Mouse (Mus musculus) embryonic facial prominence, embryonic 11.5 days (tissue): ENCODE measurements around the gene Zfr. TPM values are rescaled to one million over a fixed set of nuclear protein-coding genes. Genes with fewer than 3 reads are reported as not detected.
"Not testable (repeated sequence)": the region's sequence is repeated elsewhere in the genome, so short reads cannot be mapped to it uniquely, and the experiment has no call there.

Experiments
- ATAC-seq: fragments of 200-750 bp; cut with Nextera tagmentation; replicated peaks from 2 replicates; pipeline ENCODE4 v1.8.0; 2017; ENCODE audit warnings: low read depth; ENCODE audit not compliant: insufficient number of reproducible peaks, low FRiP score, low TSS enrichment
- DNase-seq: peaks from one replicate; pipeline ENCODE4 v3.0.0-alpha.2; 2015; ENCODE audit warnings: low spot score
- H3K27ac ChIP-seq: fragments of 300-500 bp; sonication (generic); replicated peaks from 2 replicates; pipeline ENCODE4 v1.5.1; 2014; ENCODE audit warnings: mild to moderate bottlenecking, low read depth, low read length, control low read depth
- H3K27me3 ChIP-seq: fragments of 300-500 bp; sonication (generic); 2 replicates; pipeline ENCODE4 v1.6.1; 2014; ENCODE audit warnings: mild to moderate bottlenecking, low read length, moderate library complexity, mixed read lengths; ENCODE audit not compliant: control insufficient read depth, insufficient read depth
- H3K36me3 ChIP-seq: fragments of 300-500 bp; sonication (generic); replicated peaks from 2 replicates; pipeline ENCODE4 v1.6.1; 2014; ENCODE audit warnings: low read depth, mild to moderate bottlenecking, low read length, moderate library complexity, mixed read lengths; ENCODE audit not compliant: control insufficient read depth, insufficient read depth
- H3K4me1 ChIP-seq: fragments of 300-500 bp; sonication (generic); 2 replicates; pipeline ENCODE4 v1.6.1; 2014; ENCODE audit warnings: low read length, mixed read lengths; ENCODE audit not compliant: control insufficient read depth, insufficient read depth
- H3K4me2 ChIP-seq: fragments of 300-500 bp; sonication (generic); 2 replicates; pipeline ENCODE4 v1.6.1; 2014; ENCODE audit warnings: low read depth, mild to moderate bottlenecking, control low read depth, low read length, moderate library complexity
- H3K4me3 ChIP-seq: fragments of 300-500 bp; sonication (generic); 2 replicates; pipeline ENCODE4 v1.5.1; 2014; ENCODE audit warnings: low read depth, low read length, control low read depth
- H3K9ac ChIP-seq: fragments of 300-500 bp; sonication (generic); replicated peaks from 2 replicates; pipeline ENCODE4 v1.6.1; 2014; ENCODE audit warnings: mild to moderate bottlenecking, control low read depth, low read length
- H3K9me3 ChIP-seq: fragments of 300-500 bp; sonication (generic); replicated peaks from 2 replicates; pipeline ENCODE4 v1.6.1; 2016; ENCODE audit warnings: mild to moderate bottlenecking, low read length, inconsistent platforms, mixed read lengths; ENCODE audit not compliant: control insufficient read depth
- WGBS: fragments of 180-500 bp; shearing (Covaris S2); extraction: QIAGEN DNeasy Blood & Tissue Kit; methylation state at CpG from one replicate; pipeline ENCODE4 v1.1.7; 2014; 5-methylcytosine and 5-hydroxymethylcytosine counted together
- polyA plus RNA-seq: library from polyadenylated mRNA; unstranded; fragments of >200 nt; fragmentation: Nextera tagmentation; extraction: Ambion mirVana; gene quantifications from 2 replicates; pipeline ENCODE4 v1.2.1, GENCODE M21; 2014

Gene Zfr
- polyA plus RNA-seq, 1 experiment from 2014 or later, result 112 TPM

DNA sequence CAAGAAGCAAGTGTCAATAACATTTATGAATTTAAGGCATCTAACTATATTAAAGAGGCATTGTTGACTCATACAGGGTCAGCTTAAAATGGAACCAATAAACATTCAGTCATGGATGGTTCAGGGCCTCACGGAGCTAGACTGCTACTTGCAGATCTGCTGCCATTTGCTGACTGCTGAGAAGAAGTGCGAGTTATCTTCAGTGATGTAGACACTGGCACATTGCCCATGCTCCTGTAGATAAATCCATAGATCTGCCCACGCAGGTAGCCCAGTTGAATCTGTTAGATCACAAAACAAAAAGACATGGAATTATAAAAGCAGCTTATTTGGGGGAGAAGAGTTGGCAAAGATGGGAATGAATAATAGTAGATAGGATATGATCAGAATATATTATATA, 36.1 kb downstream of the Zfr start:
- Histone ChIP-seq H3K4me1 (no peaks in the 10 kb centered on the region), H3K27ac (no peak overlapping the region), H3K36me3 (peaks cover 6% of the 10 kb centered on the region), H3K27me3 (no peaks in the 10 kb centered on the region), H3K4me2 (no peak overlapping the region), H3K9ac (no peak overlapping the region), H3K4me3 (no peak overlapping the region), H3K9me3 (no peaks in the 10 kb centered on the region)
- no peak for ATAC-seq
- DNase-seq, result no peak
- WGBS, result 97% methylated on average over 3 of the region's 3 CpGs

DNA sequence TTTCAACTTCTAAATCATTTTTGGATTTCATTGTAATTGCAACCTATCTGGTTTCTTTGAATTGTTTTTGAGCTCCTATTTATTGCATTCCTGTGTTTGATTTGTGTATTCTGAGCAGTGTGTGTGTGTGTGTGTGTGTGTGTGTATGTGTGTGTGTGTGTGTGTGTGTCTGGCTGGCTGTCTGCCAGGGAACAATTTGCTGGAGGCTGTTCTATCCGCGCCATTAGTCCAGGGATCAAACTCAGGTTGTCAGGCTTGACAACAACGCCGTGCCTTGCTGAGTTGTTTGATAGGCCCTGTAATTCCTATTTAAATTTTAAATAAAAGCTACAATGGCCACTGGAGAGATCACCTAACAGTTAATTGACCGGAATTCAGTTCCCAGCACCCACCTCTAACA, 60.5 kb downstream of the Zfr start:
- H3K9me3 ChIP-seq, result no peaks in the 10 kb centered on the region
- WGBS, result 90% methylated on average over 5 of the region's 5 CpGs
- H3K4me2 ChIP-seq, result no peak overlapping the region
- no peak for DNase-seq
- no peaks in the 10 kb centered on the region for H3K4me1 ChIP-seq
- no peak overlapping the region for H3K9ac ChIP-seq
- H3K27me3 ChIP-seq, result no peaks in the 10 kb centered on the region
- H3K27ac ChIP-seq, result no peak overlapping the region
- H3K36me3 ChIP-seq, result peaks cover 10% of the 10 kb centered on the region; the same call in 1 of the 2 replicates
- H3K4me3 ChIP-seq, result no peak overlapping the region
- no peak for ATAC-seq

DNA sequence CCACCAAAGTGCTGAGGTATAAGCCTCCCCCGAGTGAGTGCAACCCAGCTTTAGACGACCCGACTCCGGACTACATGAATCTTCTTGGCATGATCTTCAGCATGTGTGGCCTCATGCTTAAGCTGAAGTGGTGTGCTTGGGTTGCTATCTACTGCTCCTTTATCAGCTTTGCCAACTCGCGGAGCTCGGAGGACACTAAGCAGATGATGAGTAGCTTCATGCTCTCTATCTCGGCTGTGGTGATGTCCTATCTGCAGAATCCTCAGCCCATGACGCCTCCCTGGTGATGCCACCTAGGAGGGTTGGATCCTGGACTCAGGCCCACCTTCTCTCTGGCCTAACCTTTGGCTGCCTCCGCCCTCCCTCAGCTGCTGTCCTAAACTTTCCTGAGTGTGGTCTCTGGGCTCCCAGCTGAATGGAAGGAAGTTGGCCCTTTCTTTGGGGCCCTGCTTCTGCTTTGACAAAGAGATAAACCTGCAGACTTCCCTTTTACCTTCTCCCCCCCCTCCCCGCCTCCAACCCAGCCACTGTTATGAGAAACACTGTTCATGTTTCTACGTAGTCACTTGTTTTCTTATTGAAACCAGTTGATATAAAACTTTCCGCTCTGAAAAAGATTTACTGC, 63.7 kb downstream of the Zfr start:
- 94% methylated on average over 13 of the region's 13 CpGs for WGBS
- not testable (repeated sequence) for H3K27ac ChIP-seq, H3K36me3 ChIP-seq, H3K4me1 ChIP-seq, H3K9me3 ChIP-seq, H3K4me2 ChIP-seq, H3K4me3 ChIP-seq, DNase-seq, H3K27me3 ChIP-seq, H3K9ac ChIP-seq, ATAC-seq

DNA sequence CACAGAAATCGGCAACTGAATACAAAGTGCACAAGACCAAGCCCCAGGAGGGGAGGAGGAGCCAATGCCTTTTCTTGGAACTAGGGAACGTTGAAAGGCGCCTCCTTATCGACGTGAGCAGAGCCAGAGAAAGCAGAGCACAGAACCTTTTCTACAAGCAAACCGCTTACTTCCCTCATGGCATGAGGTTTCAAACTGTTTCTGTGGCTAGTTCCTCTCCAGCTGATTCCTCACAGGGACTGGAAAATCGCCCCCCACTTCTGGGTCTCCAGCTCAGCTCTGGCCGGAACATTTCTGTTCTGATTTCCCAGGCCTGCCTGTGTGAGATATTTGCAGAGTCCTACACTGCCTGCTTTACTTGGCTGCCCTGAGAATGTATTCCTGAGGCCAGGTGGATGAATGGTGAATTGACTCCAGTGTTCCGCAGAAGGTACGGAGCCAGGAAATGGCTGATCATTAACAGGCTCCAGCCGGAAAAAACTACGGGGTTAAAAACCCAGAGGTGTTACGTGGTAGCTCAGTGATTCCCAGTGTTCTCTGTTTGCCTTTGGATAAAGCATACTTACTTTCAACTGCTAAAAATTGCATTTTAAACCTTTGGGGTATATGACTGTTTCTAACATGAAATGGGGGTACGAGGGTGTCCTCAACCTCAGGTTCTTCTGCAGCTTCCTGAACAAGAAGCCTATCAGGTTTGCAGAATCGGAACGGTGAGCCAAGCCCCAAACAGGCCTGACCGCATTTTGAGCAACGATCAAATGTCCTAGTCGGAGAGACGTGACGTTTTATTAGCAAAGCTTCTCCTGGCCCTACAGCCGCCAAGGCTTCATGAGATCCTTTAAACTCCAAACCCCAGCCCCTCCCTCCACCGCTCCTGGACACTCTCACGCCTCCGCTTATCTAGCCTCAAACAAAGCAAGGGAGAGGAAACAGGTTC, 76.5 kb downstream of the Zfr start:
- Histone ChIP-seq H3K27me3 (no peaks in the 10 kb centered on the region), H3K36me3 (0 out of 2 replicates have a peak, but pooled peaks cover 2% of the 10 kb centered on the region), H3K4me2 (no peak overlapping the region), H3K27ac (0 out of 2 replicates have a peak overlapping the region, but pooled peaks have one; percentile 28), H3K4me1 (no peaks in the 10 kb centered on the region), H3K9ac (no peak overlapping the region), H3K9me3 (no peaks in the 10 kb centered on the region), H3K4me3 (no peak overlapping the region)
- WGBS, result 58% methylated on average over 25 of the region's 25 CpGs
- DNase-seq (peak; percentile 31), ATAC-seq (no peak)

DNA sequence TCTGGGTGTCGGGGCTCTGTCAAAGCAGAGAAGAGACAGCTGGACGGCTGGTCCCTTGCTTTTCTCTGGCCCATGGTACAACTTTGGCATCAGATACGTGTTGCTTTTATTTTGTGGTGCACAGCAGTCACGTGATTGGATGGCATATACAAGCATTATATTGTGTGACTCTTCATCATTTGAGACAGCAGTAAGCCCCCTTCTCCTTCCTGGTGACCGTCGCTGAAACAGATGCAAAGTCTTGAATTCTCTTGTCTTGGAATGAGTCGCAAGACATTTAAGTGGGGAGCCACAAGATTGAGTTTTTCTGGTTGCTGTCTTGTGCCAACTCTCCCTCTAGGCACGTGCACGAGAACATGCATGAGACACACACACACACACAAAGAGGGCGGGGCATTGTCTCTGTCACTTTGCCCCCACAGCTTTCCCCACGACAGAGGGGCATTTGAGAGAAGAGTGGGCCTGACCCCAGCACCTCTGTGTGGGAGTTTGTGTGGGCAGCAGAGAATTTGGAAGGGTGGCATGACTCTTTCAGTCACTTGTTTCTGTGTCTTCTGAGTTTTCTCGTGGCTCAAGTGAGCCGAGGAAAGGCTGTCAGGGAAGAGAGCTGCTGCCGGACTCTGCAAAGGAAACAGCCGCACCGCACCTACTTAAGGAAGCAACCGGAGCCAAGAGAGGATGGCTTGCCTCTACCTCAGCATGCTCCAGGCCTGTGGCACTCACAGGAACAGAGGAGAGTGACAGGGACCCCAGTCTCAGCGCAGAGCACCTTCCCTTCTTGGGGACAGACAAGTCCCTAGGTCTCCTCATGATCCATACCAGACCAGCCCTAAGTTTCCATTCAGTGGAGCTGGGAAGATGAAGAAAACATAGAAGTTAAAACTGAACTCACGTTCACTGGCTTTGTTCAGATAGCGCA, 77.4 kb downstream of the Zfr start:
- WGBS, result 78% methylated on average over 20 of the region's 20 CpGs
- Histone ChIP-seq H3K4me2 (no peak overlapping the region), H3K27me3 (no peaks in the 10 kb centered on the region), H3K9ac (no peak overlapping the region), H3K4me1 (no peaks in the 10 kb centered on the region), H3K36me3 (0 out of 2 replicates have a peak, but pooled peaks cover under 1% of the 10 kb centered on the region), H3K27ac (no peak overlapping the region), H3K4me3 (no peak overlapping the region), H3K9me3 (no peaks in the 10 kb centered on the region)
- DNase-seq, result no peak
- ATAC-seq, result no peak; the same call in 1 of the 2 replicates

DNA sequence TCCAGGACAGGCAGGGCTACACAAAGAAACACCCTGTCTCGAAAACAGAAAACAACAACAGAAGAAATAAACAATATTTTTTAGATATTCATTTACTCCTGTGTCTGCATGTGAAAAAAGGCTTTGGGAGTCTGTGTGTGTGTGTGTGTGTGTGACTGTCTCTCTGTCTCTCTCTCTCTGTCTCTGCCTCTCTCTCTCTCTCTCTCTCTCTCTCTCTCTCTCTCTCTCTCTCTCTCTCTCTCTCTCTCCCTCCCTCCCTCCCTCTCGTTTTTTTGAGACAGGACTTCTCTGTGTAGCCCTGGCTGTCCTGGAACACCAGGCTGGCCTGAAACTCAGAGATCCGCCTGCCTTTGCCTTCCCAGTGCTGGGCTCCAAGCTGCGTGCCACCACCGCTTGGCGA, 78.3 kb downstream of the Zfr start:
- H3K27ac ChIP-seq, result no peak overlapping the region
- no peak overlapping the region for H3K4me2 ChIP-seq
- no peak overlapping the region for H3K4me3 ChIP-seq
- no peaks in the 10 kb centered on the region for H3K9me3 ChIP-seq
- ATAC-seq, result no peak
- H3K9ac ChIP-seq, result no peak overlapping the region
- DNase-seq, result no peak
- no peaks in the 10 kb centered on the region for H3K27me3 ChIP-seq
- no peaks in the 10 kb centered on the region for H3K36me3 ChIP-seq
- WGBS, result 80% methylated on average over 5 of the region's 6 CpGs
- H3K4me1 ChIP-seq, result no peaks in the 10 kb centered on the region

DNA sequence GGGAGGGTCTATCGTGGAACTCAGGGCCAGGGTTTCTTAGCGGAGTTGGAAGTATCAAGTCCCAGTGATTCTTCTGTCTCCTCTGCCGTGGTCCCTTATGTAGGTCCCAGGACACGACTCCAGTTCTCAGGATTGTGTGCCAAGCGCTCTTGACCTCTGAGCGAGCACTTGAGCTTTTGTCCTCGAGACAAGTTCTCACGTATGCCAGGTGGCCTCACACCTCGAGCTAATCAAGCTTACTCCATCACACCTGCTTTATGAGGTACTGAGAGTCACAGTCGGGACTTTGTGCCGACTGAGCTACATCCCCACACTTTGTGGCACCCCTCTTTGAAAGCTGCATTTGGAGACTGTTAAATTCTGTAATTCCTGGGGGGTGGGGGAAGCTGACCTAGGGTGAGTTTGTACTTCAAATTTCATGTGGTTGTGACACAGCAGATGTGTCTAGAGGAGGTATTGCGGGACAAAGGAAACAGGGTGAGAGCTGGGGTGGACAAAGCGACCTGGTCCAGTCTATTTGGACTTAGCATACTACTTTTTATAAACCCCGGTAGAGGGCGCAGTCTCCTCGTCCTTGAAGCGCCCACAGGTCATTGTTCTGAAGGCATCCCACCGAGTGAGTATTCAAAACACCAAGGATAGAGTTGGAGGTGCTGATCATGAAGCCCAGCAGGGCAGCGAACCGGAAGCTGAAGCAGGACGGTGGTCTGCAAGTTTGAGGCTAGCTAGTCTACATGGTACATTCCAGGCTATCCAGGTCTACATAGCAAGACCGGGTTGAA, 79.0 kb downstream of the Zfr start:
- H3K27me3 ChIP-seq, result no peaks in the 10 kb centered on the region
- H3K27ac ChIP-seq, result no peak overlapping the region
- 37% methylated on average over 22 of the region's 22 CpGs for WGBS
- H3K36me3 ChIP-seq, result no peaks in the 10 kb centered on the region
- H3K9me3 ChIP-seq, result no peaks in the 10 kb centered on the region
- no peaks in the 10 kb centered on the region for H3K4me1 ChIP-seq
- peak; percentile 85 for DNase-seq
- no peak overlapping the region for H3K4me3 ChIP-seq
- H3K9ac ChIP-seq, result 0 out of 2 replicates have a peak overlapping the region, but pooled peaks have one; percentile 11
- ATAC-seq, result peak; percentile 53; the same call in 1 of the 2 replicates
- H3K4me2 ChIP-seq, result no peak overlapping the region
